Mouse (Mus musculus) WW6 (cell line): Measurements from ENCODE around the gene Fermt3.
"Not testable (repeated sequence)": the region's sequence is repeated elsewhere in the genome, so short reads cannot be mapped to it uniquely, and the experiment has no call there.

Source experiments
- DNase-seq: peaks from one replicate; pipeline ENCODE4 v3.0.0-alpha.2; 2013; ENCODE audit warnings: low read depth, low spot score

Gene Fermt3

GRCm38 (mm10) chr19:6991166-6991565, 28.1 kb downstream of the Fermt3 start:
- not testable (repeated sequence) for DNase-seq

- no peak for DNase-seq
Measured at GRCm38 (mm10) chr19:6990712-6991111, 28.6 kb downstream of the Fermt3 start.

GRCm38 (mm10) chr19:6989251-6989650, 30.0 kb downstream of the Fermt3 start:
- no peak for DNase-seq

GRCm38 (mm10) chr19:6987904-6988285, 31.4 kb downstream of the Fermt3 start:
- DNase-seq = no peak

- no peak for DNase-seq
Measured at GRCm38 (mm10) chr19:6987061-6987903, 32.0 kb downstream of the Fermt3 start, which contains the start of gene Vegfb. Vegfb (minus strand) TSS chr19:6987651.

GRCm38 (mm10) chr19:6985951-6986708, 33.1 kb downstream of the Fermt3 start:
- no peak for DNase-seq

- DNase-seq = no peak
Measured at GRCm38 (mm10) chr19:6985300-6985699, 34.0 kb downstream of the Fermt3 start.

- DNase-seq = no peak
Measured at GRCm38 (mm10) chr19:6983621-6984020, 35.6 kb downstream of the Fermt3 start.

- no peak for DNase-seq
Measured at GRCm38 (mm10) chr19:6981465-6981864, 37.8 kb downstream of the Fermt3 start.

- peak; percentile 95 for DNase-seq
Measured at GRCm38 (mm10) chr19:6980381-6981093, 38.7 kb downstream of the Fermt3 start, which contains the start of gene Fkbp2. Fkbp2 (minus strand) TSS chr19:6980501.

GRCm38 (mm10) chr19:6979486-6980380, 39.5 kb downstream of the Fermt3 start:
- peak; percentile 97 for DNase-seq

- no peak for DNase-seq
Measured at GRCm38 (mm10) chr19:6979001-6979479, 40.2 kb downstream of the Fermt3 start.

- no peak for DNase-seq
Measured at GRCm38 (mm10) chr19:6978639-6978974, 40.7 kb downstream of the Fermt3 start.

- no peak for DNase-seq
Measured at GRCm38 (mm10) chr19:6977759-6978638, 41.3 kb downstream of the Fermt3 start.

- no peak for DNase-seq
Measured at GRCm38 (mm10) chr19:6975537-6976521, 43.4 kb downstream of the Fermt3 start, which contains the start of gene Plcb3. Plcb3 (minus strand) TSS chr19:6976470.

GRCm38 (mm10) chr19:6974211-6975205, 44.8 kb downstream of the Fermt3 start, which contains the start of gene Ppp1r14b:
Ppp1r14b (plus strand) TSS chr19:6974968.
- peak; percentile 70 for DNase-seq

- no peak for DNase-seq
Measured at GRCm38 (mm10) chr19:6973581-6974190, 45.6 kb downstream of the Fermt3 start.
